Mouse (Mus musculus) heart, adult 9 months (tissue): ENCODE measurements at regions not wholly inside any gene's neighbourhood (a gene's known extent, or its start where the extent isn't known, plus 50 kb on each side); places are given as distances from the start of the nearest gene placed in this dataset.

Experiments
- DNase-seq, 2 experiments: peaks; one replicate each; pipeline ENCODE4 v3.0.0; 2022; ENCODE audit warnings: low spot score in 2 of 2

- DNase-seq = no peak
These were observed 133.0 kb upstream of the Btbd3 start for GRCm38 (mm10) chr2:138123331-138123730.

DNA sequence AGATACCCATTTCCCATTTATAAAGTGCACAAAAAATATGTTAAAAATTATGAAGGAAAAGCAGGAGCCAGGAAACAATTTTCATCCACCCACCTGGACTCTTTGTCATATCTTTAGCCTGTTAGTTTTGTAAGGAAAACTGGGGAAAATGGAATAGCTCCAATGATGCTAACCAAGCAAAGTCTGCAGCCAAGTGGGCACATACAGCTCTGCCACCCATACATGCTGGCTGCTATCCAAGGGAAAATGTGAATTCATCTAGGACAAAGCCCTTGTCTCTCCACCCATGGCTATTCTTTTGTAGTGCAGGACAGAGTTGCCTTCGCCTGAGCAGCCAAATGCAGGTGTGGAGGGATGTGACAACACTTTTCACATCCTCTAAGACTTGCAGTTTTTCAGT is 135.5 kb upstream of the Btbd3 start:
- no peak for DNase-seq

DNA sequence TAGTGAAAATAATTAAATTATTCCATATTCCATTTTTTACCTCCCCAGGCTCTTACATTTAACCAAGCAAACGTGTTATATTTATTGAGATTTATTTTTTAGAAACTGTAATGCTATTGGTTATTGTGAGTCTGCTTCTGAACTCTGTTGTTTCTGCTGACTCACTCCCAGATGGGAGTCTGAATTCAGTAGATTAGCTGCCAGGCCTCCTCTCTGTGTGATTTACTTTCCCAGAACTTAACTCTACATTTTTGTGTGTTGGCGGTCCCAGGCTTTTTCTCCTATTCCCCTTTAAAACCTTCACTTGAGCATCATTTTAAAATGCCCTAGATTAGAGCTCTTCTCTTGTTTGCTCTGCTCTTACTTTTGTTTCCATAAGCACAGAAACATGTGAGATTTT is 136.2 kb upstream of the Btbd3 start:
- DNase-seq = no peak

DNA sequence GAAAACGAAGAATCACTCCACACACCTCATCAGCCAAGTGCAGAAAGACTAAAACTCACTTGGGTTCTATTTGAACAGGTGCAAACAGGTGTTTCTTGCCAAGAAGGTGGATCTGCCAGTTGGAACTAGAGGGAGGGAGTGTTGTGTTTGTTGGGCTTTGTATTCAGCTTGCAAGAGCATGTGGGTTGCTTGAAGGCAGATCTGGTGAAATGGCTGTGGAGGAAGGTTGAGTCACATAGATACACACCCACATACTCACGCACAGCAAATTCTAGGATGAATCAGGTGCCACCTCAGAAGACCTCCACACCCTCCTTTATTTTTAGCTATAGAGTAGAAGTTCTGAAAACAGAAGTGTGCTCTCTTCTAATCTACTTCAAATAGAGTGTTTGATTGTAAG is 156.6 kb upstream of the Btbd3 start:
- DNase-seq = no peak

GRCm38 (mm10) chr2:138085390-138085789 is 171.0 kb upstream of the Btbd3 start:
- DNase-seq = no peak

- no peak for DNase-seq
These were observed 171.6 kb upstream of the Btbd3 start for GRCm38 (mm10) chr2:138084564-138085283.

DNA sequence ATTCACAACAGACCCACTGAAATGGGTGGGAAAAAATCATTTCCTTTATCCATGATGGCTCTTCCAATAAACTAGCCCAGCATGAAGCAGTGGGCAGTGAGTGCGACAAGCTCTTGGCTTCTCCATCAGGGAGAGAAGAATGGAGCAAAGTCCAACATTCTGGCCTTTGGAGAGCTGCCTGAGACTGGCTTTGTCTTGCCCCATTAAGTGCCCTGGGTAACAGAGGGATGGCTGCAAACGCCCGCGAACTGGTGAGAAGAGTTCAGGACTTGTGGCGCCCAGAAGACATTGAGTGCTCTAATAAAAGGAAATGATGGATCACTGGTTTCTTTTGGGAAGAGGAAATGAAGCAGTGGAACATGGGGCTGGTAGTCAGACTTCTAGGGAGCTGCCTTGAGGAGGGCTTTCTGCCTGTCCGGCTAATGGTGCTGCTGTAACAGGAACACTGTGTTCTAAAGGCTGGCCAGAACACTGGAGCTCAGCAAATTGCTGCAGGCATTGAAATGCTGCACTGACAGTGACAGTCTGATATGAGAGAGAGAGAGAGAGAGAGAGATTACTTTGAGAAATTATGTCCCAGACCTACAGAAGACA is 182.2 kb upstream of the Btbd3 start:
- no peak for DNase-seq

DNA sequence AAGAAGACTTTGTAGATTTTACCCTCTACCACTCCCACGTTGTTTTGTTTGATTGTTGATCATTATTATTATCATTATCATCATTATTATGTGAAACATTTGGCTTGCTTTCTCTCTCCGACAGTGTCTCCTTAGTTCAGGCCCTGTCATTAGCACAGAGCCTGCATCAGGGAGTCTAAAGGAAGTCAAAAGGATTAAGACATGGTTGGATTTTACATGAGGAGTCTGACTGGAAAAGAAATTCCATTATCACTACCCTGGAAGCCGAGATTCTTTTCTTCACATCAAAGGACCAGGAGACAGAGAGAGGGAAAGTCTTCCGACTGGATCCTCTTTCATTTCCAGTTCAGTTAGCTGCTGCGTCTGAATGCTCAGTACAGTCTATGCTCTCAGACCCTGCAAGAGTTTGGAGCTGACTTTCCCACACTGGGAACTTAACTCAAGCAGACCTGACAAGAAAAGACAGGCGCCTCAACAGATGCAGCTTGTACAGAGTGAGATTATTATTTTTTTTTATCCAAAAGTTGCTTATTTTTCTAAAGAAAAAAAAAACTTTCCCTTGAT is 184.1 kb upstream of the Btbd3 start:
- DNase-seq = no peak

DNA sequence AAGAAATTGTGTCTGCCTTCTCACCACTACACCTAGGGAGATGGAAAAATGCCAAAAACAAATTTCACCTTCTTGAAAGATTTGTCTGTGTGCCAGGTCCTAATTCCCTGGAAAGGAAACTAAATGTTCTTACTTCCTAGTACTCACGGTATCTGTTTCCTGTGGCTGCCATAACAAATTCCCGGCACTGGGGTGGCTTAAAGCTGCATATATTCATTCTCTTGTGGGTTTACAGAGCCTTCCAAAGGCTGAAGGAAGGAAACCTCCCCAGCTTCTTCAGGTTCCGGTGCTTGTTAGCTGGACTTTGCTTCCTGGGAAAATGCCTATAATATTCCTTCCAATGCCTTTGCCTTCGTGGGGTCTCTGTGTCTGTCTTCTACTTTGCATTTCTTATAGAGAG is 203.3 kb upstream of the Btbd3 start:
- DNase-seq = peak in 1 of 2 experiments; percentile 12

GRCm38 (mm10) chr2:138048341-138048740 is 208.0 kb upstream of the Btbd3 start:
- no peak for DNase-seq

DNA sequence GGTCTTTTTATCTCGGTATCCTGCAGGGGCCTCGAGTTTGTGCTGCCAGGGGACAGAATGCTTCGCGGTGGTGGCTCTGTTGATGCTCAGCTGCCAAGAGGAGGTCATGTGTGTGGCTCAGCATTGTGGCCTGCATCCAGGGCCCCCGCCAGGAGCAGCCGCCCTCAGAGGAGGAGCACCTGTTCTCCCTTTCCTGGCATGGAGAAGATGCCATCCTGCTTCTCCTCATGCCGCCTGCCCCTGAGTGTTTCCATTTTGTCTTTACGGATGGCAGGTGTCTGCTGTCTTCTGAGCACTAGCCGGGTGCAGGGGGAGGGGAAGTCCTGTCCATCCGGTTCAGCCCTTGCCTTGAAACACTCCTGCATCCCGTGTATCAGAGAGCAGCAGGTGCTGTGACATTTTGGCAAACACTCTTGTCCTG is 208.6 kb upstream of the Btbd3 start:
- DNase-seq = no peak

DNA sequence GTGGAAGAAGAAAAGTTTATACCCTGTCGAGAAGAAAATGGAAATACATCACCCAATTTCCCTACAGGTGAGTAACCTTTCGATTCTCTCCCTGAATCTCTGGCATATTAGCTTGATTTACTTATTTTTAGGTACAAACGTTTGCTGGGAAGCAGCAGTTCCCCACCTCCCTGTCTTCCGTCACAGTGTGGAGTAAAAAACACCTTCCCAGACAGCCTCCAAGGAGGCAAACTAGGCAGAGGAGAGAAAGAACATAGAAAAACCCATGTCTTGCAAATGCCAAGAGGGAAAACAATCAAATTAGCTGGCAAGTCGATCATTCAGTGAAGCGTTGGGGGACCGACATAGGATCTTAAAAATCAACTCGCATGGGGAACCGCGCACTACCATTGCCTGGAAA is 209.0 kb upstream of the Btbd3 start:
- DNase-seq = no peak

DNA sequence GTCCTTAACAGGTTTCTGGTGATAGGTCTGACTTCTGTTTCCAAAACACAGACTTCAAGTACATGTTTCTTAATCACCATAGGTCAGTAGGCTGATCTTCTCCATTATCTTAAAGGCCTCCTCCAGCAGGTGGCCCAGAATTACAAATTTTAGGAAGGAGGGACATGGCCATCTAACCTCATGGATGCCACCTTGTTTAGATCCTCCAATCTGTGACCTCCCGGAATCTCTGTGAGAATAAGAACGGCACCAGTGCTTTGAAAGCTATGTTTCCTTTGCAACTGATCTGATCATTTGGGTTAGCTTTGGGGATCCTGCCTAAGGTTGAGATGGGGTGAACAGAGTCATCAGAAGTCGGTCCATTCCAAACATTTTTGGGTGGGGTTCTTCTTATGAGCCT is 209.4 kb upstream of the Btbd3 start:
- DNase-seq = no peak

GRCm38 (mm10) chr2:138045933-138046642 is 210.3 kb upstream of the Btbd3 start:
- no peak for DNase-seq

- DNase-seq = no peak
These were observed 215.7 kb upstream of the Btbd3 start for GRCm38 (mm10) chr2:138040706-138041105.

DNA sequence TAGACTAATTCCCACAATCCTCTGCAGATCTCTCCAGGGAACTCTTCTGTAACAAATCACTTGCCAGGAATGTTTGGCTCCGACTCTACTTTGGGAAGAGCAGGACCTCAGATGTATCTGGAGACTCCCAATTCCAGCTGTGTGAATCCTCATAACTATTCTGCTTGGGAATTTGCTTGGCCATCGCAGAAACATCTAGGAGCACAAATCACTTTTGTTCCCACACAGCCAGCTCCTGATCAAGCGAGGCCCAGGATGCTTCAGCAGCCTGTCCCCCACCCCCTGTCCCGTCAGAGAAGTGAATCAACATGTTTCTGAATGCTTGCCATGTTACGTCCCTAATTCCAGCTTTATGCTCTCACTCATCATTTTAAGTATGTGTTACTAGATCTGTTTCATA is 216.1 kb upstream of the Btbd3 start:
- DNase-seq = peak; percentile 73 to 78

- DNase-seq = no peak
These were observed 222.1 kb upstream of the Btbd3 start for GRCm38 (mm10) chr2:138034123-138034736.

- peak; percentile 20 to 57 for DNase-seq
These were observed 222.8 kb upstream of the Btbd3 start for GRCm38 (mm10) chr2:138033379-138034122.

GRCm38 (mm10) chr2:138027411-138027810 is 229.0 kb upstream of the Btbd3 start:
- no peak for DNase-seq

- no peak for DNase-seq
These were observed 232.8 kb upstream of the Btbd3 start for GRCm38 (mm10) chr2:138023558-138023957.

DNA sequence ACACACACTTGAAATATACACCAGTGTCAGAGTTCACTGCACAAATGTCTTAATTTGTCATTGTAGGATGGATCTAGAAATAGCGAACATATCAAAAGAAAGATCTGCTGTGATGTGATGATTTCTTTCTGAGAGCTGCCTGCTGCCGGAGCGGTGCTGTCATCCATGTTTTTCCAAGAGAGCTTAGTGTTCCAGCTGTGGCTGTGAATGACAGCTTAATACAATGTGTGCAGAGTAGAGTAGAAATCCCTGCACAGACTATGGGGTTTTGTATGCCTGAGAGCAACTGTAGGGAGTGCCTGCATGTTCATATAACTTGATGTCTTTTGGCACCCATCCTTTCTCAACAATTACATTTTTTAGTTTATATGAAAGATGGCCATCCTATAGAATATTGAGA is 274.6 kb upstream of the Btbd3 start:
- DNase-seq = no peak

- DNase-seq = no peak
These were observed 278.6 kb upstream of the Btbd3 start for GRCm38 (mm10) chr2:137977767-137978166.
